Mouse (Mus musculus) cerebellum, postnatal 36 days (tissue): ENCODE data around the gene Defa33.
"Not testable (repeated sequence)": the region's sequence is repeated elsewhere in the genome, so short reads cannot be mapped to it uniquely, and the experiment has no call there.

Source experiments
- DNase-seq, 2 experiments: peaks; one replicate each; pipeline ENCODE4 v3.0.0; 2021 to 2022; ENCODE audit warnings: mixed read lengths in 2 of 2

The Defa33 gene

GRCm38 (mm10) chr8:21391511-21391910 lies at the start of gene Defa33:
TSS of gene Defa33 (plus strand) at chr8:21391811.
- not testable (repeated sequence) for DNase-seq

- DNase-seq: not testable (repeated sequence)
These were observed 13.4 kb upstream of the Defa33 start, which contains the start of gene Defa2 for GRCm38 (mm10) chr8:21378215-21378614. TSS of gene Defa2 (plus strand) at chr8:21378515.

DNA sequence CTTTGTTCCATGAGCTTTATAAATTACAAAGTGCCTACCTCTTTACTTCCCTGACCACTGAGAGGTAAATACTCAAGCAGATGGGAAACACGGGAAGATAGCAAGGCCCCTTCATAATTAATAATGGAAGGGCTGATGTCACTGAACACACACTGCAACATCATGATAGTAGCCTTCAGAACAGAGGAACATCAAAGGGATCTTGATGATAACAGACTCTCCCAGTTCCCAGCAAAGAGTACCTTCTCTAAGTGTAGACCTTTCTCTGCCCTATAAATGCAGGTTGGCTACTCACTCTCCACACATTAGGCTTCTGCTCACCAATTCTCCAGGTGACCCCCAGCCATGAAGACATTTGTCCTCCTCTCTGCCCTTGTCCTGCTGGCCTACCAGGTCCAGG lies 35.5 kb downstream of the Defa33 start, which contains the start of gene Defa36:
Defa36 (plus strand) TSS at position 301 of the 400 bp plus-strand sequence.
- DNase-seq: not testable (repeated sequence)
